Mouse (Mus musculus): ENCODE measurements around the gene Eif6. TPM values are rescaled to one million over a fixed set of nuclear protein-coding genes. Genes with fewer than 3 reads are reported as not detected.

Gene Eif6
- polyA plus RNA-seq (2015; fragmentation: Nextera tagmentation; extraction: Ambion mirVana) = 166 and 202 TPM in 2 replicates

GRCm38 (mm10) chr2:155826630-155827424 is at the start of gene Eif6:
TSS of gene Eif6 (minus strand) at chr2:155826925.

DNA sequence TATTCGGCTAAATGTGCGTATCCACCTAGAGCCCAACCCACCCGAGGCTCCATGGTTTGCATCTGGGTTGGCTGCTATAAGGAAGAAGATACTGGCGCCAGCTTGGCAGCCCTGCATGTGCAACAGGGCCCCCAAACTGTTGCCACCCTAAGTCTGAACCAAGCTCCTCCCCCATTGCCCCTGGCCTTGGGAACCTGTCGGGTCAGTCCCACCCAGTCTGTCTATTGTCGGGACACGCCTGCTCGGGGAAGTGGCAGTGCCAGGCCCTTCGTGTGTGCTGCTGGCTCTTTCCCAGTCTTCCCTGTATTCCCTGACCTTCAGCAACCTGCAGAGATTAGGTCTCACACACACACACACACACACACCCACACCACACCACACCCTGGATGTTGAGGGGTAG is 8.0 kb upstream of the Eif6 start, which contains the start of gene Fam83c:
Gene Fam83c (minus strand): TSS at position 123 of the 400 bp plus-strand sequence.

GRCm38 (mm10) chr2:155819392-155819448 is 7.5 kb downstream of the Eif6 start, which contains the start of gene BC029722:
TSS of gene BC029722 (minus strand) at chr2:155819426.

DNA sequence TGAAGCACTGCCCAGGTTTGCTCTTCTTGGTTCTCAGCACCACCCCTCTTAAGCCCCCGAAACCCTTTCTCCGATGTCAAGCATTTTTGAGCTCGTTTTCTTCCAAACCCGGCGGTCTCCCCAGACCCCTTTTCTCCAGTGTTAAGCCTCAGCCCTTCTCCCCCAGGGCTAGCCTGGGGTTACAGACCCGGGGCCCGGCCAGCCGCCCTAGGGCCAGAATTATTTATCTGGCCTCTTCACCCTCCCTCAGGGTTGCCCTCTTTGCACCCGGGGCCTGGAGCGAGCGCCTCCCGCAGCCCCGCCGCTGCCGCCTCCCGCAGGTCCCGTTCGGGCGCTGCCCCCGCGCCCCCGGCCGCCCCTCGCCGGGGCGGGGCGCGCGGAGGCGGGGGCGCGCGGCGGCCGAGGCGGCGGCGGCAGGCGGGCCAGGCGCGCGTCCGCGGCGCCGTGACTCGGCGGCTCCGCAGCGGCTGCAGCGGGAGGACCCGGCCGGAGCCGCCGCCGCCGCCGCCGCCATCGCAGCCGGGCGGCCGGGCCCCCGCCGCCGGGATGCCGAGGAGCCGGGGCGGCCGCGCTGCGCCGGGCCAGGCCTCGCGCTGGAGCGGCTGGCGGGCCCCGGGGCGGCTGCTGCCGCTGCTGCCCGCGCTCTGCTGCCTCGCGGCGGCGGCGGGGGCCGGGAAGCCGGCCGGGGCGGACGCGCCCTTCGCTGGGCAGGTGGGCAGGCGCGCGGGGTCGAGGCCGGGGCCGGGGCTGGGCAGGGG is 51.6 kb downstream of the Eif6 start, which contains the start of gene Mmp24:
Gene Mmp24 (plus strand): TSS at position 416 of the 758 bp plus-strand sequence.

Other genes starting within 250 kb of the Eif6 start
- gene Gss, start 234.1 kb downstream of the Eif6 start, polyA plus RNA-seq (2015; fragmentation: Nextera tagmentation; extraction: Ambion mirVana) = 26.0 and 43.9 TPM in 2 replicates
- gene Myh7b, start 215.7 kb downstream of the Eif6 start, polyA plus RNA-seq (2015; fragmentation: Nextera tagmentation; extraction: Ambion mirVana) = 0.38 and 0.52 TPM in 2 replicates
- 89.8 and 124 TPM in 2 replicates for gene Trpc4ap, start 134.5 kb downstream of the Eif6 start, polyA plus RNA-seq (2015; fragmentation: Nextera tagmentation; extraction: Ambion mirVana)
- gene Edem2, start 97.5 kb downstream of the Eif6 start, polyA plus RNA-seq (2015; fragmentation: Nextera tagmentation; extraction: Ambion mirVana) = 30.0 and 59.7 TPM in 2 replicates
- not detected in 2 replicates for gene Gm17581, start 91.1 kb downstream of the Eif6 start, polyA plus RNA-seq (2015; fragmentation: Nextera tagmentation; extraction: Ambion mirVana)
- gene Procr, start 75.8 kb downstream of the Eif6 start, polyA plus RNA-seq (2015; fragmentation: Nextera tagmentation; extraction: Ambion mirVana) = 14.1 and 22.1 TPM in 2 replicates
- 1.3 and 1.5 TPM in 2 replicates for gene Mmp24, start 51.6 kb downstream of the Eif6 start, polyA plus RNA-seq (2015; fragmentation: Nextera tagmentation; extraction: Ambion mirVana)
- gene BC029722, start 7.5 kb downstream of the Eif6 start, polyA plus RNA-seq (2015; fragmentation: Nextera tagmentation; extraction: Ambion mirVana) = 58.7 and 116 TPM in 2 replicates
- gene Fam83c, start 7.9 kb upstream of the Eif6 start, polyA plus RNA-seq (2015; fragmentation: Nextera tagmentation; extraction: Ambion mirVana) = 0.05 and 0.12 TPM in 2 replicates
- gene Uqcc1, start 103.4 kb upstream of the Eif6 start, polyA plus RNA-seq (2015; fragmentation: Nextera tagmentation; extraction: Ambion mirVana) = 80.5 and 107 TPM in 2 replicates
- 0.19 and 0.97 TPM in 2 replicates for gene Gm15557, start 113.8 kb upstream of the Eif6 start, polyA plus RNA-seq (2015; fragmentation: Nextera tagmentation; extraction: Ambion mirVana)
- 0.63 and 0.97 TPM in 2 replicates for gene Gdf5, start 118.4 kb upstream of the Eif6 start, polyA plus RNA-seq (2015; fragmentation: Nextera tagmentation; extraction: Ambion mirVana)
- gene Cep250, start 129.5 kb upstream of the Eif6 start, polyA plus RNA-seq (2015; fragmentation: Nextera tagmentation; extraction: Ambion mirVana) = 5.5 and 9.7 TPM in 2 replicates
- gene 6430550D23Rik, start 181.1 kb upstream of the Eif6 start, polyA plus RNA-seq (2015; fragmentation: Nextera tagmentation; extraction: Ambion mirVana) = 1.1 and 2.0 TPM in 2 replicates
- gene Ergic3, start 181.1 kb upstream of the Eif6 start, polyA plus RNA-seq (2015; fragmentation: Nextera tagmentation; extraction: Ambion mirVana) = 226 and 249 TPM in 2 replicates
- gene Fer1l4, start 226.0 kb upstream of the Eif6 start, polyA plus RNA-seq (2015; fragmentation: Nextera tagmentation; extraction: Ambion mirVana) = 0.13 TPM in 1 of 2 replicates, not detected in the other
- 2.7 and 4.2 TPM in 2 replicates for gene Spag4, start 238.2 kb upstream of the Eif6 start, polyA plus RNA-seq (2015; fragmentation: Nextera tagmentation; extraction: Ambion mirVana)